Mouse (Mus musculus): ENCODE data around the gene Ptpra. TPM values are rescaled to one million over a fixed set of nuclear protein-coding genes. Genes with fewer than 3 reads are reported as not detected.
"Not testable (repeated sequence)": the region's sequence is repeated elsewhere in the genome, so short reads cannot be mapped to it uniquely, and the experiment has no call there.

Ptpra gene
- total RNA-seq, 2 experiments from 2014 or later: 92.2 to 106 TPM

DNA sequence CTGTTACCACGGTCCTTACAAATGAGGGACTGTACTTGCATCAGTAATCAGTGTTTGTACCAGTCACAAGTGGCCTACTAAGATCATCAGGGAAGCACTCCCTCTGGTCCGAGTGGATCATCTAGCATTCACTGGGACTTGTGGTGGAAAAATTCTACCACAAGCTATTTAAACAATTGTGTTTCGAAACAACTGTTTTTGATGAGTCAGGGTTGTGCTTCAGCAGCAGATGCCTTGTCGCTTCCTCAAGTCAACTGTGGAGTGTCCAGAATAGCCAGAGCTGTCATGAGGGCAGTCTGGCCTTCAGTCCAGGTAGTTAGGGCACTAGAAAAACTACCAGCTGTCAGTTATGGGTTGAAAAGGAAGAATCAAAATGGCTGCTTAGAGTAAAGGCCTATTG, 38.5 kb downstream of the Ptpra start:
- DNase-seq: no peak

DNA sequence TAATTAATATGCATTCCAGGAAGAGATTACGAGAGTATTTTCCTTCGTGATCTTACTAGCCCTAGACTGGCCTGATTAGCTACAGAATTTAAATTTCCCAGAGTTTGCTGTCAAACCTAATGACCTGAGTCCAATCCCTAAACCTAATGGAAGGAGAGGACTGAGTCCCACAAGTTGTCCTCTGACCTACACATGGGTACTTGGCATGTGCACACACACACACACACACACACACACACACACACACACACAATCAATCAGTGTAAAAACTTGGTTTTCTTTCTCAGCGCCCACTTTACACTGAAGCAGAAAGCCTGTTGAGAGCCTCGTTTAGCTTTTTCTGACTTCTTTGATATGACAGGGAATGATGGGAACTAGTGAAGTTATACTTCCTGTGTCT, 41.1 kb downstream of the Ptpra start:
- DNase-seq: no peak

DNA sequence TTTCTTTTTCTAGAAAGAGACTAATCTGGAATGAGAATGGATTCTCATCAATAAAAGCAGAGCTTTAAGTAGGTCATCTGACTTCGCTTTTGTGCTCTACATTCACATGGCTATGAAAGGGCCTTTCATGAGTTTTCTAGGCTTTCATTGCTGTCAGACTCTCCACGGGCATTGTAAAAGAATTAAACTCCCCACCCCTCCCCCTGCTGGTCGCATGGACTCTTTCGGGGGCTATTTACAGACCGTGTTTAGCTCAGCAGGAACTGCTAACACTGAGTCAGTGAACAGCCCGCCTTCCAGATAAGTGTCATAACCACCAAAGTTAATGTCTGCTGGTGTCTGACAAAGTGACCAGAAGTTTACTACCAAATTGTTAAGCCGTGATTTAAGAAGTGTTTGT, 41.5 kb downstream of the Ptpra start:
- peak; percentile 29 for DNase-seq

DNA sequence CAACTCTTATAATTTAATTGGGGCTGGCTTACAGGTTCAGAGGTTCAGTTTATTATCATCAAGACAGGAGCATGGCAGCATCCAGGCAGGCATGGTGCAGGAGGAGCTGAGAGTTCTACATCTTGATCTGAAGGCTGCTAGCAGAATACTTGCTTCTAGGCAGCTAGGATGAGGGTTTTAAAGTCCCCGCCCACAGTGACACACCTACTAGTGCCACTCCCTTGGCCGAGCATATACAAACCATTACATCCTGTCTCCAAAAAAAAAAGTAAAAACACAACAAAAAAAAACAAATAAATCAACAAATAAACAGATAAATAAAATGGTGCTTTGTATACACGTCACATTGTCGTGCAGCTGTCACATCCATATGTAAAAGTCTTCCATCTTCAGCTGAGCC, 45.0 kb downstream of the Ptpra start:
- DNase-seq: not testable (repeated sequence)

DNA sequence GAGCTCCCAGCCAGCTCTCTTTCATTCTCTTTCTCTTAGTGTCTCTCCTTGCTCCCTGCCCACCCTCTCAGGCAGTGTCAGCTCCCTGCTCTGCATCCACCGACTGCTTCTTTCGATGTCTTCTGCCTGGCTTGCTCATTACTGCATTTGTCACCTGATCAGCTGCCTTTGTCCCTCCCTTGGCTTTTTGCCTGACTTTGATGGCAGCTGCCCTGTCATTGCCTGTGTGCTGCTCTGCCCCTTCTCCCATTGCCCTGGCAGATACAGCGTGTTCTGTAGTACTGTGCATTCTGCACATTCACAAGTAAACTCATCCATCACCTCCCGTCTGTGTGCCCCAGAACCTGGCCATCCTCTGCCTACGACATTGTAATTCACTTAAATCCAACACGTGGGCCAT, 46.0 kb downstream of the Ptpra start:
- DNase-seq: peak; percentile 56

DNA sequence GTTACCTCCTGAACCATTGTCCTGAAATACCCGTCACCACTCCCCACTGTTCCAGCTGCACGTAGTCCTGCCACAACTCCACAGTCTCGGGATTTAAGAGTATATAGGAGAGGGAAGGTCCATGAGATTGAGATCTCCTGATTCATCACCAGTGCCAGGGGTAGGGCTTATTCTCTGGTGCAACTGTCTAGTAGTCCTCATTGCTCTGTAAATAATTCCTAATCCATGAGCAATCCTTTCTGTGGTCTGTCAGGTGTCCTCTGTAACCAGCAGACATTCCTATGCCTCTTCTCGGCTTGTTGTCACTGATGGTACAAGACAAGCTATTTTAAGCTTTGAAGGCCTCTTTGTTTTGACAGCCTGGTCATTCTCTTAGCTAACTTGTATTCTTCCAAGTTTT, 46.9 kb downstream of the Ptpra start:
- DNase-seq: no peak

DNA sequence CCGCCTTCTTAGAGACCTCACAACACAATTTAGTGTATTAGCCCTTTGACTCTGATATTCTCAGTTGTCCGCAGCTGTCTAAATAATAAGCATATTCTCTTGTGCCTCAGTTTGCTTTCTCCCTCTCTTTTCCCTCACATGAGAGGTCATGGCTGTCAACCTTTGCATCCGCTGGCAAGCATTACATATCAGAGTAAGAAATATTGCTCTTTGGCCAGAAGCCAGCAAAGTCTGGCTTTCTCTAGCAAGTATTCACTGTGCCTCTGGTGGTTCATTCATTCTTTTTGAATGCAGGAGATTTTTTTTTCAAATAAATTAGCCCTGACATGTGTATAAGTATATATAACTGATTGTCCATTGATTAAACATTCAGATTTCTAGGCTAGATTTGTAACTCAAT, 49.5 kb downstream of the Ptpra start:
- peak; percentile 70 for DNase-seq

DNA sequence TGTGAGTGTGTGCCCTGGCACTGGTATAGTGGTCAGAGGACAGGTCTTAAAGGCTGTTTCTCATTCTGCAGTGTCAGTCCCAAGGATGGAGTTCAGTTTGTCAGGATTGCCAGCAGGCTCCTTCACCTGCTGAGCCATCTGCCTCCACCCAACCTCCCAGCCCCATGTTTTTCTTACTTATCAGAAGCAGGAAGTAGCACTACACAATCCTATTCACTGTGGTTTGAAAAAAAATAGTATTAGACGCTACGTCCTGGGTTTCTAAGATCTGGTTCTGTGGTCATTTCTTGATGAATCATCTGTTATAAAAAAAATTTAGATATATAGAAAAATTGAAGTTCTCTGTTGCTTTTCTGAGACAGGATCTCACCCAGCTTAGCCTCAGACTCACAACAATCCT, 51.5 kb downstream of the Ptpra start:
- DNase-seq: no peak

DNA sequence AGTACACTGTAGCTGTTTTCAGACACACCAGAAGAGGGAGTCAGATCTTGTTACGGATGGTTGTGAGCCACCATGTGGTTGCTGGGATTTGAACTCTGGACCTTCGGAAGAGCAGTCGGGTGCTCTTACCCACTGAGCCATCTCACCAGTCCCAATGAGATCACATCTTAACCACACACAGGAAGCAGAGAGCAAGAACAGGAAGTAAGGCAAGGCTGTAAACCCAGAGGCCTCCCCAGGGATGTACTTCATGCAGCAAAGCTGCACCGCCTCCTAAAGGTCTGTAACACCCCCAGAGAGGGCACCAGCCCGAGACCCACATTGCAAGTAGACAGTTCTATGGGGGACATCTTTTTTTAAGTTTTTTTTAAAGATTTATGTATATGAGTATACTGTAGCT, 61.5 kb downstream of the Ptpra start:
- DNase-seq: not testable (repeated sequence)

DNA sequence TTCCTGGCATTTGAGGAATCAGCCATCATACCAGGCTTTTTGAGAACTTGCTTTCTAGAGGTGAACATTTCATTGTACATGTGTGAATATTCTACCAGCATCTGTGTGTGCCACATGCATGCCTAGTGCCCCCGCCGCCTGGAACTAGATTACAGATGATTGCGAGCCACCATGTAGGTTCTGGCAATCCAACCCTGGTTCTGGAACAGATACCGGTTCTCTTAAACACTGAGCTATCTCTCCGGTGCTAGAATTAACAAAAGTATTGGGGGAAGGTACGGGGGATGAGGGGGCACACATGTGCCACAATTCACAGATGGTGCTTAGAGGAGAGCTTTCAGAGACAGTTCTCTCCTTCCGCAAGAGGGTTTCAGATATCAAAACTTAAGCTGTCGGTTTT, 63.8 kb downstream of the Ptpra start:
- no peak for DNase-seq

DNA sequence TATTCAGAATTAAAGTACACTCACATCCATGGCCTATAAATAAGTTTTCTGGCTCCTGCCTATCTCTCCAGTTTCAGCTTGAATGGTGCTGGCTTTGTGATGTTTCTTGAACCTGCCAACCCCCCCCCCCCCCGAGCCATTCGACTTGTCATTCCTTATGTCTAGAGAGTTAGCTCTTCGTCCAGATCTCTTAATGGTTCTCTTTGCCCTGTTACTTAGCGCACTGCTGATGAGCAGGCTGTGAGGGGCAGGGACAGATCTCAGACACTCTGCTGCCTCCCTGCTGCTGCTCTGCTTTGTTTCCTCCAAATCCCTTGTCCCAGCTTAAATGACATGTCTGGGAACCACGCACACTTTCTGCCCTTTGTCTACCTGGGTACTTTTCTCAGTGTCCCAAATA, 65.7 kb downstream of the Ptpra start:
- DNase-seq: no peak

DNA sequence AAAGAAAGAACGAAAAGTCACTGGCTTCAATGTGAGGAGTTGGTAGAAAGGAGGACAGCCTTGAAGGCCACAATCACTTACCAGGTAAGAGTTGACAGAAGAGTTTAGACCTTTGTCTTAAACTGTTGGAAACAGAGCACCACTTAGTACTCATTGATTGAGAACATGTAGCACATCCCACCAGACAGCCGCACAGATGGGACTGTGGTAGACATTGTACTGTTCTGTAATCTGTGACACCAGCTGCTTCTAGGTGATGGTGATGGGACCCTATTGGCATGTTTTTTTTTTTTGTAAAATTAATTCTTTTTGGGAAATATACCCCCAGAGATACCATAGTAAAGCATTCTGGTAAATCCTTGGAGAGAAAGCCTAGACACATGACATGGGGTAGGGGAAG, 71.8 kb downstream of the Ptpra start:
- DNase-seq: no peak

DNA sequence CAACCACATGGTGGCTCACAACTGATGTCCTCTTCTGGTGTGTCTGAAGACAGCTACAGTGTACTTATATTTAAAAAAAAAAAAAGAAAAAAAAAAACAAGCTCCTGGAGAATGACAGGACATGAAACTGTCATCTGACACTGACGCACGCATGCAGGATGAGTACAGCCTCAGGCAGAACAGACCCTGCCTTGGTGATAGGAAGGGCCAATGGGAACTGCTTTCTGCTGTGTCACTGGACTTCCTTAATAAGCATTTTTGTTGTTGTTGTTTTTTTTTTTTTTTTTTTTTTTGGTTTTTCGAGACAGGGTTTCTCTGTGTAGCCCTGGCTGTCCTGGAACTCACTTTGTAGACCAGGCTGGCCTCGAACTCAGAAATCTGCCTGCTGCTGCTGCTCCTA, 75.4 kb downstream of the Ptpra start:
- not testable (repeated sequence) for DNase-seq

DNA sequence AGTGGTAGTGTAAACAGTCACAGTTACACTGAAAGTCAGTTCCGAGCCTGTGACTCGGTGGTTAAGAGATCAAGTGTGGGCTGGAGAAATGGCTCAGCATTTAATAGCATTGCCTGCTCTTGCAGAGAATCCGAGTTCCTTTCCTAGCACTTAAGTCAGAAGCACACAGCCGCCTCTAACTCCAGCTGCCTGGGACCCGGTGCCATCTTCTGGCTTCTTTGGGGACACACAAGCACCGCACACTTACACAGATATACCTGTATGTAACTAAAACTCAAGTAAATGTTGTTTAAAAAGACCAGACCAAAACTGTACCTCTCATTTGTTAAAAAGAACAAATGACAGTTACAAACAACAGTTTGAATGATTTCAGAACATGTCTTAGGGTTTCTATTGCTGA, 78.4 kb downstream of the Ptpra start:
- no peak for DNase-seq

DNA sequence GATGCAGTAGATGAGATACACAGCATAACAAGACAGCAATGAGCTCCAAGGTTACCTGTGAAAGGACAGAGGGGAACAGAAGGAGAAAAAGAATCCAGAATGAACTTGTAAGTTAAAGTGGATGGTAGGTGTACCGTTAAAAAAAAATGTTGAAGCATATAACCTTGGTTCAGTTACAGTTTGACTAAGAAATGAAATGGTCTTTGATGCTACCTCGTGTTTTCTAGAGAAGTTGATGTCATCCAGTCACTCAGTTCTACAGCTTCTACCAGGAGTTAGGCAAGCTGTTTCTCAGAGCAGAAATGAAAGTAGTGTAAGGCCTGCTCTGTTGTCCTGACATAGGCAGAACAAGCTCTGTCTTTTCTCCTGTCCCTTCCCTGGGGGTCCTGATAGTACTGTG, 79.2 kb downstream of the Ptpra start:
- no peak for DNase-seq

DNA sequence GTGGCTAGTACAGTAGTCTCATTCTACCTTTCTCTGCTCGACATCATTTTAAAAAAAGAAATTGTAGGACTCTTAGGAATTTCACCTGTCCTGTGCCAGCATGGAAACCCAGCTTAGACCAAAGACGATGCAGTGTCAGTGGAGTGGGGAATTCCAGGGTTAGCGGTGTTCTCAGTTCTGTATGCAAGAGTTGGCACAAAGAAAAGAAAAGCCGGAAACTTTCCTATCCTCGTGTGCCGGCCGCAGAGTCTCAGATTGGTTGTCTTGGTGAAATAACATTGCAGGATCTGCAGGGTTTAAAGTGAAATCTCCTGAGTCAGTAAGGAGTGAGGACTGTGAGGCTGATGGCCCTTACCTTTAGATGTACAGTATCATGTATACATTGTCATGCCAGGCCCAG, 79.8 kb downstream of the Ptpra start:
- no peak for DNase-seq

DNA sequence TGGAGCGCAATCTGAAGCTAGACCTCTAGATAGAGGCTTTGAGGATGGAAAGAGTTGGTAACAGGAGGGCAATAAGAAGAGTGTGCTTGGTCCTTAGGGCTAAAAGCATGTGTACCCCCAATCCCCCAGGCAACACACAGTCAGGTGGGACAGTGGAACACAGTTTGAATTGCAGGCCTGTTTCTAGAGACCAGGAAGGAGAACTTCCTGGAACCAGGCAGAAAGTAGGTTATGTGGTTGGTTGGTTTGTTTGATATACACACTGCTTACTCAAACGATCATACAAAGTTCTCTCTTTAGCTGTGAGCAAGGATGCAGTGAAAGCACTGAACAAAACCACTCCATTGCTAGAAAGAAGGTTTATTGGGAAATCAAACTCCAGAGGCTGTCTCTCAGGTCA, 82.1 kb downstream of the Ptpra start:
- DNase-seq: no peak

DNA sequence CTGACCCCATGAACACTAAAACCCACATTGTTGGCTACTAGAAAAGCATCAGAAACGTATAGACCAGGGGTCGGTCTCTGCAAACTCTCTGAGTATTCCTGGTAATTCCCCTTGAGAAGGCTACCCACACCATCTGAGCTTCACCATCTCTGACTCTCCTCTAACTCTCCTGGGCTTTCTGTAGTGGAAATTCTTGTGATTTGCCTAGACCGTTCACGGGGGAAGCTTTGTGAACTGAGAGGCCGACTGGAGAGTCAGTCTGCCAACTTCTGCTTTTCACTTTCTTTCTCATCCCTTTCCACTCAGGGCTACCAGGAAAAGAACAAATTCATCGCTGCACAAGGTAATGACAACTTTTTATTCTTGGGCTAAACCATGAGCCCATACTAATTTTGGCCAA, 84.9 kb downstream of the Ptpra start:
- no peak for DNase-seq

DNA sequence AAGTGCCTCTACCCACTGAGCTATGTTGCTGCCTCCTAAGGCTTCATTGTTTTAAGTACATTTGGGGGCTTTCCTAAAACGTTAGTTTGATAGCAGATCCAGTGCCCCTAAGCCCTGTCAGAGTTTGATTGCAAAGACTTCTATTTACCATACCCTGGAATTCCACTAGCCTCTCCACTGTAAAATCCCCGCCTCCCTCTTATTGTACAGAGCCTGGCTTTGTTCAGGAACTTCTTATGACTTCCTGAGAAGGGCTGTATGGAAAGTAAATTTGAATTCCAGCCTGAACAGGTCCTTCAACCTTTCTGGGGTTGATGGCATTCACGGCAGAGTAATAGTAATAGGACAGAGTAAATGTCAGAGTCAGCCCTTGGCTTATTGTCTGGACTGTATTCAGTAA, 86.8 kb downstream of the Ptpra start:
- no peak for DNase-seq

DNA sequence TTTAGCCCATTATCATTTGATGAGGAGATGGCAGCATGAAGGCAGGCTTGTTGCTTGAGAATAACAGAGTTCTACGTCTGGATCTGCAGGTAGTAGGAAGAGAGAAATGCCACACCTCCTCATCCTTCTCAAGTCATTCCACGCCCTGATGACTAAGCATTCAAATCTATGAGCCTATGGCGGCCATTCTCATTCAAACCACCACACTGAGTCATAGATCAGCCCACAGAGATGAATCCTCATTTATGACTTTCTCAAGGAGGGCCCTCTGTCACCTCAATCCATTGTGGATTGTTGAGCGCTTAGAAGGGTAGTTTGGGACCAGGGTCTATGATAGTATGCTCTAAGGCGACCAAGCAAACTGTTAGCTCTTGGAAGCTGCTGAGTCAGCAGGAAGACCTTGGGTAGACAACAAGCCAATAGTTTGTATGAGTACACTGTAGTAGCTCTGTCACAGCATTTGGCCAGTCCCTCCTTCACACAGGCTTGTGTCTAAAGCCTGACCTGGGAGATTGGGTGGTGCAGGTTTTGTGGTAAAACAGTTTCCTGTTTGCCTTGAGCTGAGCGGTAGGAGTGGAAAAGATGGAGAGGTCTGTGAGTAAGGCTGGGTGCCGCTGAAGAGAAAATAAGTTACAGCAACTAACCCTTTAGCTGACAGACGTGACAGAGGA, 88.9 kb downstream of the Ptpra start:
- no peak for DNase-seq

DNA sequence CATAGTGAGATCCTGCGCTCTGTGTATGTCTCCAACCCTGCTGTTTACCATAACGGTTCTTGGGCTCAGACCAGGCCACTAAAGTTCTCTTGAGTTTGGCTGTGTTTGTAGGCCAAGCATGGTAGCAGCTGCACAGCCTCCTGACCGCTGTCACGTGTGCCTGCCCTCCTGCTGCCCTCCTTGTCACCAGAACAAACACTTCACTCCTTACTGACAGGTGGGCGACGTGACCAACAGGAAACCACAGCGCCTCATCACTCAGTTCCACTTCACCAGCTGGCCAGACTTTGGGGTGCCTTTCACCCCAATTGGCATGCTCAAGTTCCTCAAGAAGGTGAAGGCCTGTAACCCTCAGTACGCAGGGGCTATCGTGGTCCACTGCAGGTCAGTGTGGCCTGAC, 90.2 kb downstream of the Ptpra start:
- DNase-seq: no peak

DNA sequence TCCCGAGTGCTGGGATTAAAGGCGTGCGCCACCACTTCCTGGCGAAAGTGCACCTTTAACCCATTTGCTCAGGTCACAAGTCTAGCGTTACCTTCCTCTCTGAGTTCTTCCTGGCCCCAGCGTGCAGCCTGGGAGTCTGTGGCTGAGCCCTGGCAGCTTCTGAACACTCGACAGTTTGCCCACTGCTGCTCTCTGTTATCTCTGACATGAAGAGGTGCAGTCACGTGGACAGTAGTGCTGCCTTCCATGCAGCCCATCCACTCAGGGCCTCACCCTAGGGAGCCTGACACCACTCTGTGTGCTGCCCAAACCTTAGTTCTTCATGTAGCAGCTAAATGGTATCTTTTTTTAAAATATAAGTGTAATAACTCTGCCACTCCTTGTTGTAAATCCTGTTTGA, 96.9 kb downstream of the Ptpra start:
- no peak for DNase-seq

DNA sequence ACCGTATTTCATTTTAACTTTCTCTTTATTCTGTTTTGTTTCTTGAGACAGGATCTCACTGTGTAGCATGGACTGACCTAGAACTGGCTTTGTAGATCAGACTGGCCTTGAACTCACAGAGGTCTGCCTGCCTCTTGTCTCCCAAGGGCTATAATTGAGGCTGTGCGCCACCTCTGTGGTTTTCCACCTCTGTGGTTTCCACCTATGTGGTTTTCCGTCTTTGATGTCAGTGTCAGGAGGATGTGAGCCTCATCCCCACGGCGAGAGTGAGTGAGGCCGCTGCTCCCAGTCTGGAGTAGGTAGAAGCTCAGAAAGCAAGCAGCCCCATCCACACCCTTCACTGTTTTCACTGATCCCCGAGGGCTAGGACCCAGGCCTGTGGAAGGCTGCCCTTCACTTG, 104.8 kb downstream of the Ptpra start:
- DNase-seq: no peak

DNA sequence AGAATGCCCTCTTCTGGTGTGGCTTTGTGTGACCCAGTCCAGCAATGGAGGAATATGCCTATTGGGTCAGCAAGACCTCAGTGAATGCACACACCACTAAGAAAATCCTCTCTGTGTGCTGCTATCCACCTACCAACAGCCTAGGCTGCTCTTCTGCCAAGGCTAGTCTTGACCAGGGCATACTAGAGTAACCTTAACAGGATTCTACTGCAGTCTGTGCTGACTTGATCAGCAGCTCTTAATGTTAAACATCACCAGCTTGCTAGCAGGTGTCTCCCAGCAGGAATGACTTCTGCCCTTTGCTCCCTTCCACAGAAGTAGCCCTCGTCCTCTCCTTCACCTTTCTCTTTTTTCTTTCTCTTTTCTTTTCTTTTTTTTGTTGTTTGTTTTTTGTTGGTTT, 106.2 kb downstream of the Ptpra start:
- DNase-seq: no peak

DNA sequence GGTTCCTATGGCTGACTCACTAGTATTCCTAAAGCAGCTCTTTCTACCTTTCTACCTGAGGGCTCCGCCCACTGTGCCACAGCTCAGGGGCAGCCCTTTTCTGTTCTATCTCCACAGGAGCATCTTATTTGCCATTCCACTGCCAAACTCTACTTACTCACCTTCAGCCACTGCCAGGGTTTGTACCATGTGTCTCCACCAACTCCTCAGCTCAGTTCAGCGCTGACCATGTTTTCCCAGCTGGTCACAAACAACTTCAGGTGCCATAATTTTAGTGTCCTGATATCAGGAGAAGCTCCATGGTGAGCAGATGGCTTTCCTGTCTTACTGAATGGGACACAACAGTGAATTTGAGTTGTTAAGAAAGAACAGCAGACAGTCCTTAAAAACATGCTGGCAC, 107.4 kb downstream of the Ptpra start:
- no peak for DNase-seq

All from adrenal gland, postnatal 10 days (tissue).